Mouse (Mus musculus) bone marrow, adult 2 months (tissue): Measurements from ENCODE around the gene Polg2. TPM values are rescaled to one million over a fixed set of nuclear protein-coding genes. Genes with fewer than 3 reads are reported as not detected.
"Not testable (repeated sequence)": the region's sequence is repeated elsewhere in the genome, so short reads cannot be mapped to it uniquely, and the experiment has no call there.

Source experiments
- H3K27ac ChIP-seq: fragments of 200-500 bp; 2 replicates; pipeline ENCODE4 v1.5.1; 2012; ENCODE audit warnings: low read depth, mild to moderate bottlenecking, control low read depth, inconsistent platforms, low read length; ENCODE audit not compliant: control insufficient read depth, poor library complexity, insufficient read depth
- H3K4me1 ChIP-seq: fragments of 200-500 bp; 2 replicates; pipeline ENCODE4 v1.6.1; 2011; ENCODE audit warnings: low read length; ENCODE audit not compliant: control insufficient read depth, insufficient read depth
- H3K4me3 ChIP-seq: fragments of 200-500 bp; replicated peaks from 2 replicates; pipeline ENCODE3; 2011; ENCODE audit warnings: mild to moderate bottlenecking, low read depth, low read length, control low read depth; ENCODE audit not compliant: control insufficient read depth
- CTCF ChIP-seq: fragments of 200-500 bp; IDR thresholded peaks from 2 replicates; pipeline ENCODE4 v1.5.1; 2011; ENCODE audit warnings: low read length, control low read depth; ENCODE audit not compliant: control insufficient read depth, insufficient read depth
- POLR2A ChIP-seq: fragments of 200-500 bp; IDR thresholded peaks from 2 replicates; pipeline ENCODE4 v1.6.1; 2011; ENCODE audit warnings: low read depth, mild to moderate bottlenecking, control low read depth, low read length, borderline replicate concordance; ENCODE audit not compliant: control insufficient read depth
- WGBS: fragments of 180-500 bp; shearing (Covaris S2); methylation state at CpG from one replicate; pipeline ENCODE4 v1.1.7; 2018; 5-methylcytosine and 5-hydroxymethylcytosine counted together
- polyA plus RNA-seq: library from polyadenylated mRNA; stranded (reverse); fragments of >200 nt; gene quantifications from 2 replicates; pipeline ENCODE4 v1.2.4, GENCODE M21; 2011; ENCODE audit warnings: low replicate concordance; ENCODE audit not compliant: missing spikeins, insufficient read depth, insufficient read length

Gene Polg2
- polyA plus RNA-seq, 1 experiment, result 4.9 TPM

GRCm38 (mm10) chr11:106812410-106813136 lies 33.2 kb upstream of the Polg2 start:
- WGBS, result 88% methylated on average over 7 of the region's 7 CpGs
- no peak overlapping the region for H3K27ac ChIP-seq
- H3K4me1 ChIP-seq, result no peaks in the 10 kb centered on the region
- TF ChIP-seq POLR2A, result no peak
- TF ChIP-seq CTCF, result no peak
- no peak overlapping the region for H3K4me3 ChIP-seq

GRCm38 (mm10) chr11:106807442-106807841 lies 28.1 kb upstream of the Polg2 start:
- not testable (repeated sequence) for H3K4me1 ChIP-seq, H3K4me3 ChIP-seq, H3K27ac ChIP-seq
- 67% methylated on average over 1 of the region's 1 CpGs for WGBS

GRCm38 (mm10) chr11:106802069-106802627 lies 22.8 kb upstream of the Polg2 start:
- 94% methylated on average over 10 of the region's 10 CpGs for WGBS
- Histone ChIP-seq H3K27ac (no peak overlapping the region), H3K4me1 (no peaks in the 10 kb centered on the region), H3K4me3 (no peak overlapping the region)
- TF ChIP-seq CTCF (no peak), POLR2A (no peak)

- H3K4me3 ChIP-seq, result no peak overlapping the region
- TF ChIP-seq CTCF (no peak), POLR2A (no peak)
- WGBS, result 69% methylated on average over 9 of the region's 9 CpGs
- H3K27ac ChIP-seq, result no peak overlapping the region
- no peaks in the 10 kb centered on the region; the same call in 1 of the 2 replicates for H3K4me1 ChIP-seq
These were observed 16.3 kb upstream of the Polg2 start for GRCm38 (mm10) chr11:106795679-106796078.

GRCm38 (mm10) chr11:106793846-106794245 lies 14.5 kb upstream of the Polg2 start:
- H3K4me1 ChIP-seq, result peaks cover 2% of the 10 kb centered on the region; the same call in 1 of the 2 replicates
- TF ChIP-seq POLR2A, result no peak
- peak; percentile 42; the same call in 1 of the 2 replicates for TF ChIP-seq CTCF
- WGBS, result 67% methylated on average over 4 of the region's 4 CpGs

GRCm38 (mm10) chr11:106789649-106790048 lies 10.3 kb upstream of the Polg2 start:
- Histone ChIP-seq H3K27ac (peak overlapping the region; percentile 99), H3K4me1 (peaks cover 2% of the 10 kb centered on the region; the same call in 1 of the 2 replicates), H3K4me3 (peak overlapping the region; percentile 86)
- TF ChIP-seq CTCF (no peak), POLR2A (no peak)
- WGBS, result under 1% methylated on average over 6 of the region's 6 CpGs

More at GRCm38 (mm10) chr11:106793846-106794245, 14.5 kb upstream of the Polg2 start:
- no peak overlapping the region for H3K4me3 ChIP-seq
- H3K27ac ChIP-seq, result no peak overlapping the region

GRCm38 (mm10) chr11:106788775-106789459 lies 9.6 kb upstream of the Polg2 start, which contains the start of the genes Ddx5 and Cep95:
Gene Ddx5, minus strand, starts transcription at chr11:106789185.
Gene Cep95, plus strand, starts transcription at chr11:106789252.
- Histone ChIP-seq H3K4me1 (peaks cover 2% of the 10 kb centered on the region; the same call in 1 of the 2 replicates), H3K27ac (peak within 1 kb of the TSS; percentile 99), H3K4me3 (peak within 1 kb of the TSS; percentile 88)
- WGBS, result under 1% methylated on average over 58 of the region's 58 CpGs
- TF ChIP-seq POLR2A (peak; percentile 84), CTCF (peak; percentile 40; the same call in 1 of the 2 replicates)
